Mouse (Mus musculus) midbrain, embryonic 11.5 days (tissue): ENCODE measurements around the gene Bicd2. TPM values are rescaled to one million over a fixed set of nuclear protein-coding genes. Genes with fewer than 3 reads are reported as not detected.

ENCODE experiments used
- ATAC-seq: fragments of 200-750 bp; cut with Nextera tagmentation; 2 replicates; pipeline ENCODE4 v1.8.0; 2017; ENCODE audit warnings: moderate TSS enrichment, moderate library complexity; ENCODE audit not compliant: low FRiP score
- DNase-seq: peaks from one replicate; pipeline ENCODE4 v3.0.0; 2015; ENCODE audit warnings: low spot score; ENCODE audit errors: missing footprints
- H3K27ac ChIP-seq: fragments of 300-500 bp; sonication (generic); 2 replicates; pipeline ENCODE4 v1.5.1; 2014; ENCODE audit warnings: low read depth, low read length
- H3K27me3 ChIP-seq: fragments of 300-500 bp; sonication (generic); 2 replicates; pipeline ENCODE4 v1.6.1; 2014; ENCODE audit warnings: mild to moderate bottlenecking, low read length, moderate library complexity, mixed read lengths; ENCODE audit not compliant: control insufficient read depth, insufficient read depth
- H3K36me3 ChIP-seq: fragments of 300-500 bp; sonication (generic); 2 replicates; pipeline ENCODE4 v1.6.1; 2014; ENCODE audit warnings: mild to moderate bottlenecking, low read length, moderate library complexity, mixed read lengths; ENCODE audit not compliant: control insufficient read depth, insufficient read depth
- H3K4me1 ChIP-seq: fragments of 300-500 bp; sonication (generic); 2 replicates; pipeline ENCODE4 v1.6.1; 2014; ENCODE audit warnings: low read length; ENCODE audit not compliant: control insufficient read depth, insufficient read depth
- H3K4me2 ChIP-seq: fragments of 300-500 bp; sonication (generic); 2 replicates; pipeline ENCODE4 v1.6.1; 2014; ENCODE audit warnings: mild to moderate bottlenecking, moderate library complexity
- H3K4me3 ChIP-seq: fragments of 300-500 bp; sonication (generic); 2 replicates; pipeline ENCODE4 v1.5.1; 2014; ENCODE audit warnings: low read depth, low read length
- H3K9ac ChIP-seq: fragments of 300-500 bp; sonication (generic); 2 replicates; pipeline ENCODE4 v1.6.1; 2014; ENCODE audit warnings: low read length
- H3K9me3 ChIP-seq: fragments of 300-500 bp; sonication (generic); 2 replicates; pipeline ENCODE4 v1.6.1; 2016; ENCODE audit warnings: low read length; ENCODE audit not compliant: control insufficient read depth
- WGBS: fragments of 180-500 bp; shearing (Covaris S2); extraction: QIAGEN DNeasy Blood & Tissue Kit; methylation state at CpG from one replicate; pipeline ENCODE4 v1.1.7; 2014; 5-methylcytosine and 5-hydroxymethylcytosine counted together
- polyA plus RNA-seq: library from polyadenylated mRNA; unstranded; fragments of >200 nt; fragmentation: Nextera tagmentation; extraction: Ambion mirVana; gene quantifications from 2 replicates; pipeline ENCODE4 v1.2.1, GENCODE M21; 2014

Bicd2 gene
- polyA plus RNA-seq, 1 experiment from 2014 or later = 25.3 TPM

DNA sequence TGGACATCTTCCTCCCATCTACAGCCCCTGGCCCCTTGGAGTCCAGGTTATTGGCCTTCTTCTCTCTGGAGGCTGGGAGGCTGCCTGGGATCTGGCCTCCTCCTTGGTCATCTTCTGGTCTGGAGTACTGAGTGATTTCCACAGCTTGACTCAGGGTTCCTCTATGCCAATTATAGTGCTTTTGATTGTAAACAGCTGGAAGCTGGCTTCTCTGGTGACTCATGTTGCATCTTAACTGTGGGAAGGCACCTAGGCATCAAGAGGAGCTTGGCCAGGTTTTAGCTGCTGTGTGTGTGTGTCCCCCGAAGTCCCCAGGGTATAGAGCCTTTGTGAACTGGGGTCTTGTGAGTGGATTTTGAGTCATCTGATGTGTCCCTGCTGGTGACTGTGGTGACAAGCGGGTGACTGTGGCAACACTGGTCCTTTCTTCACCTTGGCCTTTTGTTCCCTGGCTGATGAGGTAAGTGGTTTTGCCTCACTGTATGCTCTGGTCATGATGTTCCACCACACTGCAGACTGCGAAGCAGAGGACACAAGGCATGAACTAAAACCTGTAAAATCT, 53.6 kb downstream of the Bicd2 start:
- no peak overlapping the region for H3K27ac ChIP-seq
- WGBS = 91% methylated on average over 3 of the region's 3 CpGs
- H3K36me3 ChIP-seq = no peaks in the 10 kb centered on the region
- H3K27me3 ChIP-seq = no peaks in the 10 kb centered on the region
- no peak overlapping the region for H3K9ac ChIP-seq
- DNase-seq (no peak), ATAC-seq (no peak)
- H3K4me3 ChIP-seq = no peak overlapping the region
- no peaks in the 10 kb centered on the region for H3K4me1 ChIP-seq
- no peak overlapping the region for H3K4me2 ChIP-seq
- no peaks in the 10 kb centered on the region for H3K9me3 ChIP-seq

DNA sequence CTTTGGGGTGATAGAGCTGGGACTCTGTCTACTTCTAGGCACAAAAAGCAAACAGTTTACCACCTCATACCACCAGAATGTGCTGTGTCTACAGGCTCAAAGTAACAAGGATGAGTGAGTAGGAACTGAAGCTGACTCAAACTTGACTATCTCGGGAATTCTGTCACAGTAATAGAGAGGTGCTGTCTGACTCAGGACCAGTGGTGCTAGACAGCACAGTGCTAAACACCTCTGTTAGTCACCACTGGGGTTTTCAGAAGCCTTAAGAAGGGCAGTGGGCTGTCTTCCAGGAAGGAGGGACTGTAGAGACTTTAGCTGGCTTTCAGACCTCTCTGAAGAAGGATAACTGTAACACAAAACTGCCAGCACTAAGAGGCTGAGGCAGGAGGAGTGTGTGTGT, 55.4 kb downstream of the Bicd2 start:
- WGBS = 84% methylated on average over 1 of the region's 1 CpGs
- ATAC-seq = no peak

DNA sequence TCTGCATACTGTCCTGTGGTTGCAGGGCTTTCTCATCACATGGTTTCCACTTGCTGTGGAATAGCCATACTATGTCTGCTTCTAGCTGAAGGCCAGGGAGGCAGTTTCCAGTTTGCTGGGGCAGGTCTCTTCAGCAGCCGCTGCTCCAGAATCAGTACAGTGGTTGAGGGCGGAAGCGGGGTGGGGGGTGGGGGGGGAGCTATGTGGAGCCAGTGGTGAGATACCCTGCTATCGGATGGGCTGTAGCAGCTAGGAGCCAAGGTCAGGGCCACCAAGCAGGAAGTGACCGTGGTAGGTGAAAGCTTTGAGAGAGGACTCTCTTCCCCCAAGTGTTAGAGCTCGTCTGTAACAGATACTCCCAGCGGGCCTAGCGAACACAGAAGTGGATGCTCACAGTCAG, 56.8 kb downstream of the Bicd2 start:
- no peaks in the 10 kb centered on the region for H3K9me3 ChIP-seq
- no peak for DNase-seq
- no peak overlapping the region for H3K27ac ChIP-seq
- ATAC-seq = no peak
- H3K4me1 ChIP-seq = no peaks in the 10 kb centered on the region
- no peak overlapping the region for H3K9ac ChIP-seq
- no peak overlapping the region for H3K4me3 ChIP-seq
- 88% methylated on average over 8 of the region's 8 CpGs for WGBS
- no peaks in the 10 kb centered on the region for H3K27me3 ChIP-seq
- no peak overlapping the region for H3K4me2 ChIP-seq
- no peaks in the 10 kb centered on the region for H3K36me3 ChIP-seq

More for the DNA sequence above, 55.4 kb downstream of the Bicd2 start:
- H3K4me1 ChIP-seq = no peaks in the 10 kb centered on the region
- no peak overlapping the region for H3K4me3 ChIP-seq
- H3K9ac ChIP-seq = no peak overlapping the region
- H3K36me3 ChIP-seq = no peaks in the 10 kb centered on the region
- no peak overlapping the region for H3K27ac ChIP-seq
- no peak overlapping the region for H3K4me2 ChIP-seq
- DNase-seq = no peak
- no peaks in the 10 kb centered on the region for H3K27me3 ChIP-seq
- no peaks in the 10 kb centered on the region for H3K9me3 ChIP-seq

DNA sequence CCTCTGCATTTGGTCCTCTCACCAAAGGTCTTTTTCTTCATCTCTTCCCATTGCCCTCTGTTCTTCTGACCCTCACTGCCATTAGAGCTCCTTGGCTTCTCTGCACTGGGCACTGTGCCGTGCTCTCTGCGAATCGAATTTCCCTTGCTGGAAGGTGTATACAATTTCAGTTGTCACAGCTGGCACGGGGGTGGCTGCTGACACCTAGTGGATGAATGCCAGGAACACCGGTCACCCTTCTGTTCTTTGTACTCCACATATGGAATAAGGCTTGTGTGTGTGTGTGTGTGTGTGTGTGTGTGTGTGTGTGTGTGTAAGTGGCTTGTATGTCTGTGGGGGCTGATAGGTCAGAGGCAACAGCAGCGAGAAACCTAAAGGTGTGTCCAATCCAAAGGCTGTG, 58.8 kb downstream of the Bicd2 start:
- Histone ChIP-seq H3K4me1 (no peaks in the 10 kb centered on the region), H3K9ac (no peak overlapping the region), H3K4me2 (no peak overlapping the region), H3K36me3 (no peaks in the 10 kb centered on the region), H3K9me3 (no peaks in the 10 kb centered on the region), H3K4me3 (no peak overlapping the region), H3K27me3 (no peaks in the 10 kb centered on the region), H3K27ac (no peak overlapping the region)
- 76% methylated on average over 6 of the region's 6 CpGs for WGBS
- ATAC-seq (no peak), DNase-seq (no peak)

DNA sequence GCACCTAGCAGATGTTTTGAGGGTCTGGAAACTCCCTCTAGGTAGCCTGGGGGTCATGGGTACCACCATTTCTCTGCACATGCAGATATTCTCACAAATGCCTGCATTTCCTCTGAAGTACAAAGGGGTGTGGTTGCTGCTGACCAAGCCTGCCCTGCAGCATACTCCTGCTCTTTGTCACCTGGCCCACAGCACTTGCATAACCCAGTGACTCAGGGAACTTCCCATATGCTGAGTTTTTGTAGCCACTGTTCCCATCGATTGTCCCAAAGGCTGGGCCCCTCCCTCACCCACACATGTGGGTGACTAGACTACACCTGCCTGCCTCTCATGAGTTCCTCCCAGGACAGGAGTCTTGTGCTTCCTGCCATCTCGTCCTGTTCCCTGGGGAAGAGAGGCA, 61.2 kb downstream of the Bicd2 start:
- no peak overlapping the region for H3K9ac ChIP-seq
- no peak overlapping the region for H3K27ac ChIP-seq
- ATAC-seq (no peak), DNase-seq (no peak)
- no peaks in the 10 kb centered on the region for H3K9me3 ChIP-seq
- H3K36me3 ChIP-seq = no peaks in the 10 kb centered on the region
- H3K4me2 ChIP-seq = no peak overlapping the region
- 65% methylated on average over 2 of the region's 2 CpGs for WGBS
- H3K27me3 ChIP-seq = no peaks in the 10 kb centered on the region
- H3K4me1 ChIP-seq = no peaks in the 10 kb centered on the region
- H3K4me3 ChIP-seq = no peak overlapping the region

DNA sequence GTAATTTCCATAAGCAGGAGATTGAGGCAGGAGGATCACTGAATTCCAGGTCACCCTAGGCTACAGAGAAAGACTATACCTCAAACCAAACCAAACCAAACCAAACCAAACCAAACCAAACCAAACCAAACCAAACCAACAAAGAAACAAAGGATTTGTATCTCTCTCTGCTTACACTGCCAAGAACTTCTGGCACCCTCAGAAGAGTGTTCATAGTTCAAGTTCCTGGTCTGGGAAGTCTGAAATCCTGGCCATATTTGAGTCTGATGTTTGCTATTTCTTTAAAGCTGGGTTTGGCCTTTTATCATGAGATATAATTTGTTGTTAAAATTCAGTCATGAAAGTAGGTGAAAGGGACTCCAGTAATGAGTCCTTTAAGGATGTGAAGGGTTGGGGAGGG, 66.4 kb downstream of the Bicd2 start:
- Histone ChIP-seq H3K9ac (no peak overlapping the region), H3K9me3 (no peaks in the 10 kb centered on the region), H3K4me3 (no peak overlapping the region), H3K4me1 (no peaks in the 10 kb centered on the region), H3K36me3 (no peaks in the 10 kb centered on the region), H3K4me2 (no peak overlapping the region), H3K27me3 (no peaks in the 10 kb centered on the region), H3K27ac (no peak overlapping the region)
- no peak for DNase-seq
- ATAC-seq = no peak

DNA sequence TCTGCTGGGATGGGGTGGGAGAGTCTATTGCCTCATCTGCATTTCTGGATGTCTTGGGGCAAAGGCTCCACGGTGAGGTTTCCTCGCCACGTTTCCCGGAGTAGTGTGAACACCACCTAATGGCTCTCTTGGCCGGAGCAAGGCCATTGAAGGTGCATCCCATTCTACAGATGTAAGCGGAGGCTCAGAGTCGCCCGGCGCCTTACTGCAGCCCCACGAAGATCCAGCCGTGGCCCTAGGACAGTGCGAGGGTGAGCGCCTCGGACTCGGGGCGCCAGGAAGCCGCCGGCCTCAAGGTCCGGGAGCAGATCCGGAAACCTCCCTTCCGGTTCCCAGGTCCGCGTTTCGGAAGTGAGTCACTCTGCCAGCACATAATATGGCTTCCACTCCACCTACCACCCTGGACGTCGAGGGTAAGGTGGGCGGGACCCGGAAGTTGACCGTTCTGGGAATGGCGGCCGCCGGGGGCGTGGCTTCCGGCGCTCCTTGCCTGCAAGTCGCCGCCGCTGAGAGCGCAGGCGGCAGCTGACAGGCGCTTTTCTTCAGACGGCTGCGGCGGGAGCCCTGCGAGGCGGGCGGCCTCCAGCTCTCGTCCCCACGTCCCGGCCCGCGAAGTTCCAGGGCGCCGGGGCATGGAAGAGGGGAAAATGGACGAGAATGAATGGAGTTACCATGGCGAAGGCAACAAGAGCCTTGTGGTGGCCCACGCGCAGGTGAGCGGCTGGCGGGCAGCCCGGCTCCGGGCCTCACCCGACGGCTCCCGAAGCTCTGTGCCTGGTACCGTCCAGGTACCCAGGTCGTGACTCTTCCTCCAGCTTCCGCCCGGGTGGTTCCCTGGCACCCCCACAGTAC, 79.6 kb downstream of the Bicd2 start, which contains the start of gene Ippk:
TSS of gene Ippk (plus strand) at position 496 of the 852 bp plus-strand sequence.
- under 1% methylated on average over 65 of the region's 69 CpGs for WGBS

DNA sequence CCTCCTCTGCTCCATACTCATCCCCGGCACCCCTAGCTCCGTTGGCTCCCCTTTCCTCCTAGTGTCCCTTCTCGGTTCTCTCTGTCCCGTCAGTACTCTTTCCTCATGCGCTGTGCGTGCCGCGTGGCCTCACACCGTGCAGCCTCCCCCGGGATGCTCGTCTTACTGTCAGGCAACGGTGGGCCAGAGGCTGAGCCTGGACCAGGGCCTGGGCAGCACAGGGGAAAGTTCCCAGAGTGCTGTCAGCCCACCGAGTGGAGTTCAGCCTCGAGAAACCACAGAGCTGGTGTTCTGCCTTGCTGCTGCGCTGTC, 80.2 kb downstream of the Bicd2 start:
- under 1% methylated on average over 15 of the region's 15 CpGs for WGBS
- Histone ChIP-seq H3K9me3 (no peaks in the 10 kb centered on the region), H3K36me3 (no peaks in the 10 kb centered on the region), H3K4me3 (peak overlapping the region; percentile 84), H3K27me3 (no peaks in the 10 kb centered on the region), H3K9ac (peak overlapping the region; percentile 84), H3K27ac (no peak overlapping the region), H3K4me2 (peak overlapping the region; percentile 97), H3K4me1 (peaks cover 15% of the 10 kb centered on the region)
- no peak for DNase-seq
- no peak; the same call in 1 of the 2 replicates for ATAC-seq

More for the DNA sequence above, 79.6 kb downstream of the Bicd2 start, which contains the start of gene Ippk:
- Histone ChIP-seq H3K4me2 (peak within 1 kb of the TSS; percentile 97), H3K27me3 (no peaks in the 10 kb centered on the region), H3K9me3 (no peaks in the 10 kb centered on the region), H3K4me3 (peak within 1 kb of the TSS; percentile 84), H3K9ac (peak within 1 kb of the TSS; percentile 85), H3K36me3 (no peaks in the 10 kb centered on the region), H3K27ac (peak within 1 kb of the TSS; percentile 65), H3K4me1 (peaks cover 15% of the 10 kb centered on the region)
- ATAC-seq = peak; percentile 98
- DNase-seq = peak; percentile 98

DNA sequence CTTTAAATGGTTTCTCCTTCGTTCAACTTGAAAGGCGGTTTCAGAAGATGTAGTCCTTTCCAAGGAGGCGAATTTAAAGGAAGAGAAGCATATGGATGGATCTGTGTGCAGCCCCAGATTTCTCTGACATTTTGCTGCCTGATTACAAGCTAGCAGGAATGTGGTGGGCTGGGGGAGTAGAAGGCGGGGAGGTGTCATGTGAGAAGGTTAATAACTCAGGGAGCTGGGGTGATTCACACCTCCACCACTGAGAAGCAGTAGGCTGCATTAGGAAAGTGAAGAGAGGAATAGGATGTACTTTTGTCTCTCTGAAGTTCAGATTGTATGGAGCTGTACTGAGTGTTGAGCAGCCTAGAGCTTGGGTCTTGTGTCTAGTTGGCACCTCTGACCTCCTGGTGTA, 80.6 kb downstream of the Bicd2 start:
- no peaks in the 10 kb centered on the region for H3K9me3 ChIP-seq
- peak overlapping the region; percentile 84 for H3K4me3 ChIP-seq
- ATAC-seq (no peak), DNase-seq (no peak)
- no peak overlapping the region for H3K27ac ChIP-seq
- H3K4me2 ChIP-seq = peak overlapping the region; percentile 97
- peak overlapping the region; percentile 84 for H3K9ac ChIP-seq
- H3K36me3 ChIP-seq = no peaks in the 10 kb centered on the region
- no peaks in the 10 kb centered on the region for H3K27me3 ChIP-seq
- peaks cover 15% of the 10 kb centered on the region for H3K4me1 ChIP-seq
- 39% methylated on average over 4 of the region's 4 CpGs for WGBS
